Mouse (Mus musculus): ENCODE measurements around the gene B430306N03Rik. TPM values are rescaled to one million over a fixed set of nuclear protein-coding genes. Genes with fewer than 3 reads are reported as not detected.
A peak's percentile ranks its signal among the peaks of the same experiment; 100 is the strongest.

Gene B430306N03Rik
- polyA plus RNA-seq, 1 experiment = 18.8 TPM

GRCm38 (mm10) chr17:48355822-48356221 lies 39.9 kb downstream of the B430306N03Rik start:
- H3K4me3 ChIP-seq (ENCODE audit: insufficient read depth, low read length) = no peak overlapping the region
- no peak for TF ChIP-seq POLR2A (IDR thresholded peaks at IDR 0.05; ENCODE audit: borderline replicate concordance, low read depth, low read length)
- no peak for TF ChIP-seq CTCF (IDR thresholded peaks at IDR 0.05; ENCODE audit: low read depth, low read length)
- H3K27ac ChIP-seq (ENCODE audit: insufficient read depth, low read depth, low read length) = peak overlapping the region; percentile 94
- peaks cover 42% of the 10 kb centered on the region for H3K4me1 ChIP-seq (ENCODE audit: control insufficient read depth, insufficient read depth, low read length)

- Histone ChIP-seq H3K4me1 (ENCODE audit: control insufficient read depth, insufficient read depth, low read length) (peaks cover 27% of the 10 kb centered on the region), H3K27ac (ENCODE audit: insufficient read depth, low read depth, low read length) (no peak overlapping the region), H3K4me3 (ENCODE audit: insufficient read depth, low read length) (no peak overlapping the region)
- TF ChIP-seq CTCF (IDR thresholded peaks at IDR 0.05; ENCODE audit: low read depth, low read length) (no peak), POLR2A (IDR thresholded peaks at IDR 0.05; ENCODE audit: borderline replicate concordance, low read depth, low read length) (no peak)
Observed at GRCm38 (mm10) chr17:48357892-48358291, 42.0 kb downstream of the B430306N03Rik start.

DNA sequence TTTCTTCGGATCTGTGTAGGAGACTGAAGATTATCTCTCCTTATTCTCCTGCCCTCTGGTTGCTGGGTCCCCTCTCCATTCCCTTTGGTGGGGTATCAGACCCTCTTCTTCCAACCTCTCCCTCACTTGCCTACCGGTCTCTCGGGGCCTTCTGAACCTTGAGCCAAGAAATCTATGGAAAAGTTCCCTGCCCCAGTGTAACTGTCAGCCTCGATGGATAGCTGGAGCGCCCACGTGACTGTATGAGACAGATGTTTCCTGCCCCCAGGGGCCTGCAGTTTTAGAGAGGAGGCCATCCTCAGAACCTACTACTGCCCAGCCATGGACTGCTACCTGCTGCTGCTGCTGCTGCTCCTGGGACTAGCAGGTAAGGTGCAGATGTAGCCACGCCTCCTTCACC lies 43.7 kb downstream of the B430306N03Rik start, which contains the start of gene Treml1:
Treml1 (plus strand) TSS at position 301 of the 400 bp plus-strand sequence.
- H3K4me1 ChIP-seq (ENCODE audit: control insufficient read depth, insufficient read depth, low read length) = peaks cover 15% of the 10 kb centered on the region
- TF ChIP-seq POLR2A (IDR thresholded peaks at IDR 0.05; ENCODE audit: borderline replicate concordance, low read depth, low read length) = no peak
- no peak for TF ChIP-seq CTCF (IDR thresholded peaks at IDR 0.05; ENCODE audit: low read depth, low read length)
- H3K4me3 ChIP-seq (ENCODE audit: insufficient read depth, low read length) = no peak within 1 kb of the TSS
- no peak within 1 kb of the TSS for H3K27ac ChIP-seq (ENCODE audit: insufficient read depth, low read depth, low read length)

GRCm38 (mm10) chr17:48360462-48360861 lies 44.5 kb downstream of the B430306N03Rik start:
- no peak overlapping the region for H3K4me3 ChIP-seq (ENCODE audit: insufficient read depth, low read length)

DNA sequence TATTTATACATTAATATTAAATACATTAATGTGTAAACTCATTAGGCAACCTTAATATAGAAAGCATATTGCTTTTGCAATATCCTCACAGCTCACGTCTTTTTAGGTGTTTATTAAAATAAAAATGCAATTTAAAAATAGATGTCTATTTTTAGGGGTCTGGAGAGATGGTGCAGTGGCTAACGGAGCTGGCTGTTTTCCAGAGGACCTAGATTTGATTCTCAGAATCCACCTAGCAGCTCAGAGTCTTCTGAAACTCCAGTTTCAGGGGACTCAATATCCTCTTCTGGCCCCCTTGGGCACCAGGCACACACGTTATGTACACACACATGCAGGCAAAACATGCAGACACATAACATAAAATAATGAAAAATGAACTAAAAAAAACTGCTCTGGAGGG lies 46.4 kb downstream of the B430306N03Rik start:
- H3K27ac ChIP-seq (ENCODE audit: insufficient read depth, low read depth, low read length) = no peak overlapping the region
- H3K4me1 ChIP-seq (ENCODE audit: control insufficient read depth, insufficient read depth, low read length) = no peaks in the 10 kb centered on the region
- H3K4me3 ChIP-seq (ENCODE audit: insufficient read depth, low read length) = no peak overlapping the region
- no peak for TF ChIP-seq POLR2A (IDR thresholded peaks at IDR 0.05; ENCODE audit: borderline replicate concordance, low read depth, low read length)
- no peak for TF ChIP-seq CTCF (IDR thresholded peaks at IDR 0.05; ENCODE audit: low read depth, low read length)

More at GRCm38 (mm10) chr17:48360462-48360861, 44.5 kb downstream of the B430306N03Rik start:
- no peak overlapping the region for H3K27ac ChIP-seq (ENCODE audit: insufficient read depth, low read depth, low read length)
- peaks cover 10% of the 10 kb centered on the region for H3K4me1 ChIP-seq (ENCODE audit: control insufficient read depth, insufficient read depth, low read length)
- no peak for TF ChIP-seq POLR2A (IDR thresholded peaks at IDR 0.05; ENCODE audit: borderline replicate concordance, low read depth, low read length)
- TF ChIP-seq CTCF (IDR thresholded peaks at IDR 0.05; ENCODE audit: low read depth, low read length) = no peak

DNA sequence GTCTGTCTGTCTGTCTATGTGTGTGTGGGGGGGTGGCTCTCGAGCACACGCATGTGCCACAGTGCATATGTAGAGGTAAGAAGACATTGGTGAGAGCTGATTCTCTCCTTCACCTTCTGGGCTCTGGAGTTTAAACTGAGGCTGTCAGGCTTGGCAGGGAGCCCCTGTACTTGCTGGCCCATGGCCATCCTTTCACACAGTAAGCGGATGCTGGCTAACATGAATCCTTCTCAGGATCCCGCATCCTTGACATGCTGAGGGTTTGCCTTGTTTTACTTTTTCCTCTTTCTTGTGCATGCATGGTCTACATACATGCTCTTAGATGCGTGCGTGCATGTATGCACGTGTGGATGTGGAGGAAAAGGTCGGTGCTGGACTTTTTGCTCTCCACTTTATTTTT lies 47.0 kb downstream of the B430306N03Rik start:
- Histone ChIP-seq H3K4me1 (ENCODE audit: control insufficient read depth, insufficient read depth, low read length) (no peaks in the 10 kb centered on the region), H3K4me3 (ENCODE audit: insufficient read depth, low read length) (no peak overlapping the region), H3K27ac (ENCODE audit: insufficient read depth, low read depth, low read length) (no peak overlapping the region)
- TF ChIP-seq CTCF (IDR thresholded peaks at IDR 0.05; ENCODE audit: low read depth, low read length) (no peak), POLR2A (IDR thresholded peaks at IDR 0.05; ENCODE audit: borderline replicate concordance, low read depth, low read length) (no peak)

GRCm38 (mm10) chr17:48363421-48363965 lies 47.6 kb downstream of the B430306N03Rik start:
- TF ChIP-seq CTCF (IDR thresholded peaks at IDR 0.05; ENCODE audit: low read depth, low read length) (no peak), POLR2A (IDR thresholded peaks at IDR 0.05; ENCODE audit: borderline replicate concordance, low read depth, low read length) (no peak)
- Histone ChIP-seq H3K4me1 (ENCODE audit: control insufficient read depth, insufficient read depth, low read length) (no peaks in the 10 kb centered on the region), H3K4me3 (ENCODE audit: insufficient read depth, low read length) (no peak overlapping the region), H3K27ac (ENCODE audit: insufficient read depth, low read depth, low read length) (no peak overlapping the region)

DNA sequence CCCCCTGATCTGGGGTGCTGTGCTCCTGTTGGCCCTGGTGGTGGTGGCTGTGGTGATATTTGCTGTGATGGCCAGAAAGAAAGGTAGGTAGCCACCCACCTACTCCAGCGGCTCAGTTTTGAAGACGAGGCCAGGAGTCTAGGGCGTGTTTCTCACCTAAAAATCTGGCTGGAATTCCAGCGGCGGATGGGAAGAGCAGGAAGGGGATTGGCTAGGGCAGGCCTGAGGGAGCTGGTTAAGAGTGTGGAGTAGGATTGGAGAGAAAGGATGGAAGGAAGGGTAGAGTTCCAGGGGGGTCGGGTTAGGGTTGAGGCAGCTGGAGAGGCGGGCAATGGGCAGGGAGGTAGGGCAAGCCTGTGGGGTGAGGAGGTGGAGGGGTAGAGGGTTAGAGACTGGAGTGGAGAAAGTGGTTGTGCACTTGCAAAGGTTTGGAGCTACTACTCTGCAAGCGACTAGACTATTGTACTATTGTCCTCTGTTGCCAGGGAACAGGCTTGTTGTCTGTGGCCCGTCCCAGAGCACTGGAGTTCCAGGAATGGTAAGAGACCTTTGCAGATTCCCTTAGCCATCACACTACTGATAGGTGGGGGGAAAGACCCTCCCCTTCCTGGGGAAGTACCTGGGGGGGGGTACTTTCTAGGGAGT lies 49.7 kb downstream of the B430306N03Rik start:
- Histone ChIP-seq H3K27ac (ENCODE audit: insufficient read depth, low read depth, low read length) (no peak overlapping the region), H3K4me1 (ENCODE audit: control insufficient read depth, insufficient read depth, low read length) (no peaks in the 10 kb centered on the region), H3K4me3 (ENCODE audit: insufficient read depth, low read length) (no peak overlapping the region)
- no peak for TF ChIP-seq POLR2A (IDR thresholded peaks at IDR 0.05; ENCODE audit: borderline replicate concordance, low read depth, low read length)
- no peak for TF ChIP-seq CTCF (IDR thresholded peaks at IDR 0.05; ENCODE audit: low read depth, low read length)

DNA sequence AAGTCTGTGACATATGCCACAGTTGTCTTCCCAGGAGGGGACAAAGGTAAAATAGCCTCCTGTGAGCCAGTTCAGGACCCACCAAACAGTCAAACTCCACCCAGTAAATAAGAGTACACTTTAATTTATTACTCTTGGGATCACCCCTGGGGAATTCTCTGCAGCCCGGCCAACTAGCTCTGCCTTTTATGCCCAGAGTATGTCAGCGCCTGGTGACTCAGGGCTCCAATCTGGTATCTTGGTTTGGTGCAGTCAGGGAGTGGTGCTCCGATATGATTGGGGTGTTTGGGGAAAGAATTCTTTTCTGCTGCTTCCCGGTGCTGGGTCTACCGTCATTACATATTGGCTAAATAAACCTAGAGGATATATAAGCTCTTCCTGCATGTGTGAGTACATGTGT lies 50.9 kb downstream of the B430306N03Rik start:
- TF ChIP-seq POLR2A (IDR thresholded peaks at IDR 0.05; ENCODE audit: borderline replicate concordance, low read depth, low read length) = no peak
- no peak for TF ChIP-seq CTCF (IDR thresholded peaks at IDR 0.05; ENCODE audit: low read depth, low read length)
- Histone ChIP-seq H3K4me3 (ENCODE audit: insufficient read depth, low read length) (no peak overlapping the region), H3K27ac (ENCODE audit: insufficient read depth, low read depth, low read length) (no peak overlapping the region), H3K4me1 (ENCODE audit: control insufficient read depth, insufficient read depth, low read length) (no peaks in the 10 kb centered on the region)

GRCm38 (mm10) chr17:48371621-48372020 lies 55.7 kb downstream of the B430306N03Rik start:
- no peak overlapping the region for H3K4me3 ChIP-seq (ENCODE audit: insufficient read depth, low read length)
- no peak overlapping the region for H3K27ac ChIP-seq (ENCODE audit: insufficient read depth, low read depth, low read length)
- no peaks in the 10 kb centered on the region for H3K4me1 ChIP-seq (ENCODE audit: control insufficient read depth, insufficient read depth, low read length)
- no peak for TF ChIP-seq CTCF (IDR thresholded peaks at IDR 0.05; ENCODE audit: low read depth, low read length)
- no peak for TF ChIP-seq POLR2A (IDR thresholded peaks at IDR 0.05; ENCODE audit: borderline replicate concordance, low read depth, low read length)
